Mouse (Mus musculus): Measurements from ENCODE around the gene Efna2. TPM values are rescaled to one million over a fixed set of nuclear protein-coding genes. Genes with fewer than 3 reads are reported as not detected.

Gene Efna2
- polyA plus RNA-seq, 1 experiment: 0.10 TPM

DNA sequence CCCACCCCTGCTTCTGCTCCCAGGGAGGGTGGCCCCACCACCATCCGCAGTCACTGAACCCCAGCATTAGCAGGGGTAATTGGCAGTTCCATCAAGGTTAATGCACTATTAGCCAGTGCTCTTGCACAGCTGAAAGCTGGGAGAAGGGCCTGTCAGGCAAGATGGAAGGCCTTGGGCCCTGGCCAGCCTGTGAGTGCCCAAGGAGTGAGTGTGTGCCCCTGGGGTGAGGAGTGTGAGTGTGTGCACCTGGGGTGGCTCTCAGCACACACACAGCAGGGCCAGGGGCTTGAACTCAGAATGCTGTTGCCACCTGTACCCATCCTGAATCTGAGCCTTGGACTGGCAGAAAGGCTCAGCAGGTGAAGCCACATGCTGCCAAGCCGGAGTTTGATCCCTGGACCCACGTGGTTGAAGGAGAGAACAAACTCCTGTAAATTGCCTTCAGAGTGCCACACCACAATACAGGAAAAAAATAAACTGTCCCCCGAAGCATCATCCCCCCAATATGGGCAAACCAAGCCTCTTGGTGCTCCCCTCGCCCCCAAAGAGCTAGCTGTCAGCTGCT is 2.9 kb upstream of the Efna2 start:
- TF ChIP-seq GATA1 (IDR thresholded peaks at IDR 0.05; ENCODE audit: low read length) (no peak), TAL1 (IDR thresholded peaks at IDR 0.05; ENCODE audit: low read length) (no peak)
- no peak overlapping the region for H3K4me3 ChIP-seq (replicated peaks)
- peaks cover 41% of the 10 kb centered on the region for H3K27me3 ChIP-seq (ENCODE audit: control insufficient read depth)
- peaks cover 46% of the 10 kb centered on the region for H3K4me1 ChIP-seq (ENCODE audit: control insufficient read depth)
- H3K36me3 ChIP-seq (ENCODE audit: control insufficient read depth): peaks cover 21% of the 10 kb centered on the region
- H3K9me3 ChIP-seq (ENCODE audit: control insufficient read depth, low read length): peaks cover 10% of the 10 kb centered on the region

DNA sequence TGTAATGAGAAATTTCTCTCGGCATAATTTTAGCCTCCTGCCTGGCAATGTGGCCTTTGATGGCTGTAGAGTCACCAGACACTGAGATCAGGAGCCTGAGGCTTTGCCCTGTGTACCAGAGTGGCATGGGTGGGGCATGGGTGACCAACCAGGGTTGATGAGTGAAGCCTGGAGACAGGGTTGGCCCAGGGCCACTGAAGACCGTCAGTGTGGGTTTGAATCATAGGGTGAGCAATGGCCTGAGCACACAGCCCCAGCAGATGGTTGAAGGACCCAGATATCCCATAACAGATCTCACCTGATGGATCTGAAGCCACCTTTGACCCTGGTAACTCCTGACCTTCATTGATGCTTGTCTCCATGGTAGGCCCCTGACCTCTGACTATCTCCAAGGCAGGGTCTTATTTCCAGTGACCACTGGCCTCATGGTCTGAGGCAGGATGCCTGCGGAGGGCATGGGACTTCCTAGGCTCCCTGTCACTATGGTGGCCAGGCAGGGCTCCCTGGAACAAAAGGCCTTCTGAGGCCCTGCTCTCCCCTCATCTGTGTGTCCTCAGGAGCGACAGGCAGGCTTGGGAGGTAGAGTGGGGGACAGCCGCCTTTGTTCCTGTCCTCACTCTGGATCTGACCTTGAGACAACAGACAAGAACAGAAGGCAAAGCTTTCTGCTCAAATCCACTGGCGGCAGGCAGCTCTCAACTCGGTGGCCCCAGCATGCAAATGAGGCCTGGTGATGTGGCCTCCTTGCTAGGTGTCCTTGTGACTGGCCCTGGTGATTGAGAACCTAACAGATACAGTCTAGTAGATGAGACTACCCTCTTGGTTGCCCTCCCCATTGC is 1.6 kb upstream of the Efna2 start:
- peaks cover 9% of the 10 kb centered on the region for H3K36me3 ChIP-seq (ENCODE audit: control insufficient read depth)
- peaks cover 33% of the 10 kb centered on the region for H3K4me1 ChIP-seq (ENCODE audit: control insufficient read depth)
- no peaks in the 10 kb centered on the region for H3K9me3 ChIP-seq (ENCODE audit: control insufficient read depth, low read length)
- no peak for TF ChIP-seq GATA1 (IDR thresholded peaks at IDR 0.05; ENCODE audit: low read length)
- TF ChIP-seq TAL1 (IDR thresholded peaks at IDR 0.05; ENCODE audit: low read length): no peak
- peaks cover 54% of the 10 kb centered on the region for H3K27me3 ChIP-seq (ENCODE audit: control insufficient read depth)
- H3K4me3 ChIP-seq (replicated peaks): no peak overlapping the region

DNA sequence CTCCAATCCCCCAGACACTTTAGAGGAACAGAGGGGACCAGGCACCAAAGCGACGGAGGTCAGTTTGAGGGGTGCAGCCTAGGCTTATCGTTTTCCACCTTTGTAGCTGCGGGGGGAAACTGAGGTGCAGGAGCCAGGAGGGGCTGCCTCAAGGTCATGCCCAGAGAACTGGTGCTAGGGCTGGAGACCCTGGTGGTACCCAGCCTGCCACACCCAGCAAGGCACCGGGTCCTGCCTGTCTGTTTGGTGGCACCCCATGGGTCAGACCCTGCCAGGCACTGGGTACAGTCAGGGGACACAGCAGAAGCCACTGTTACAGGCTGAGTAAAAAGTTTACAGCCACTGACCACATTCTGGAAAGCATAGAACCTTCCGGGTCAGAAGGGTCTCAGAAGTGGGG is 1.0 kb downstream of the Efna2 start:
- peaks cover 11% of the 10 kb centered on the region for H3K4me1 ChIP-seq (ENCODE audit: control insufficient read depth)
- TF ChIP-seq GATA1 (IDR thresholded peaks at IDR 0.05; ENCODE audit: low read length) (no peak), TAL1 (IDR thresholded peaks at IDR 0.05; ENCODE audit: low read length) (no peak)
- peaks cover 68% of the 10 kb centered on the region for H3K27me3 ChIP-seq (ENCODE audit: control insufficient read depth)
- H3K4me3 ChIP-seq (replicated peaks): no peak overlapping the region
- no peaks in the 10 kb centered on the region for H3K9me3 ChIP-seq (ENCODE audit: control insufficient read depth, low read length)
- H3K36me3 ChIP-seq (ENCODE audit: control insufficient read depth): no peaks in the 10 kb centered on the region; the same call in 1 of the 2 replicates

DNA sequence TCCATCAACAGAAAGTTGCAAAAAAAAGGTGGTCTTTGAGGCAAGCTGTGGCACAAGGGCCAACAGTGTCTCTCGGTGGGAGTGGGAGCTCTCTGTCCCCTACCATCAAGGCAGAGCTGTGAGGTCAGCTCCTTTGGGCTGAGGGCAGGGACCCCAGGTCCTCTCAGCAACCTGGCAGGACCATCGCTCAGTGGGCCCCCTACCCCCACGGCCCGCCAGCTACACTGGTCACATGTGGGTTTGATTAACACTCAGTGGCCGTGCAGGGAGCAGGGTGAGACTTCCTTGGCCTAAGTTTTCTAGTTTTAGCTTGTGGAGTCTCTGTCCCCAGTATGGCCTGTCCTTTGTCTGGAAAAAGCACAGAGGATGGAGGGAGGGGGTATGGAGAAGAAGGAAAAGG is 1.5 kb downstream of the Efna2 start:
- H3K36me3 ChIP-seq (ENCODE audit: control insufficient read depth): no peaks in the 10 kb centered on the region; the same call in 1 of the 2 replicates
- H3K9me3 ChIP-seq (ENCODE audit: control insufficient read depth, low read length): no peaks in the 10 kb centered on the region
- peaks cover 73% of the 10 kb centered on the region for H3K27me3 ChIP-seq (ENCODE audit: control insufficient read depth)

DNA sequence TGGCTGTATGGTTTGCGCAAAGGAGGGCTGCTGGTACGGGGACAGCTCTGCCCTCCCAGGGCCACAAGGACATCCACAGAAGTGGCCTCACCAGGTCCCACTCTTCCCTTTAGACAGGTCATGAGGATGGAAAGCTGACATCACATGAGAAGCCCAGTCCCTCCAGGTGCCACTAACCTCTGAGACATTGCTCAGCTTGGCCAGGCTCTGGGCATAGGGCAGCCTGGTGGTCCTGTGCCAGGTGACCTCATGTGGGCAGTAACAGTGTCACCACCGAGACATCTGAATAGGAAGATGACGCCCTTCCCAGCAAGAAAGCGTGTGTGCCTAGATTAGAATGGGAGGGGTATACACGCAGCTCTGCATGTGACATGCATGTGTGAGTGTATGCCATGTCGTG is 3.3 kb downstream of the Efna2 start:
- TF ChIP-seq TAL1 (IDR thresholded peaks at IDR 0.05; ENCODE audit: low read length) (no peak), GATA1 (IDR thresholded peaks at IDR 0.05; ENCODE audit: low read length) (no peak)
- Histone ChIP-seq H3K4me1 (ENCODE audit: control insufficient read depth) (peaks cover 8% of the 10 kb centered on the region), H3K27me3 (ENCODE audit: control insufficient read depth) (peaks cover 88% of the 10 kb centered on the region), H3K36me3 (ENCODE audit: control insufficient read depth) (no peaks in the 10 kb centered on the region), H3K9me3 (ENCODE audit: control insufficient read depth, low read length) (no peaks in the 10 kb centered on the region), H3K4me3 (replicated peaks) (no peak overlapping the region)

More for the DNA sequence above, 1.5 kb downstream of the Efna2 start:
- no peak for TF ChIP-seq GATA1 (IDR thresholded peaks at IDR 0.05; ENCODE audit: low read length)
- no peak for TF ChIP-seq TAL1 (IDR thresholded peaks at IDR 0.05; ENCODE audit: low read length)
- H3K4me3 ChIP-seq (replicated peaks): no peak overlapping the region
- H3K4me1 ChIP-seq (ENCODE audit: control insufficient read depth): peaks cover 8% of the 10 kb centered on the region

DNA sequence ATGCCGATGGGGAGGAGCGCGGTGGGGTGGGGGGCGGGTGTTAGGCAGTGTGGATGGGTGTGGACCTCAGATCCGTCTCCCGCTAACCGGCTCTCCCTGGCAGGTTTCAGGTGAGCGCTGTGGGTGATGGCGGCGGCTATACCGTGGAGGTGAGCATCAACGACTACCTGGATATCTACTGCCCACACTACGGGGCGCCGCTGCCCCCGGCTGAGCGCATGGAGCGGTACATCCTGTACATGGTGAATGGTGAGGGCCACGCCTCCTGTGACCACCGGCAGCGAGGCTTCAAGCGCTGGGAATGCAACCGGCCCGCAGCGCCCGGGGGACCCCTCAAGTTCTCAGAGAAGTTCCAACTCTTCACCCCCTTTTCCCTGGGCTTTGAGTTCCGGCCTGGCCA is 7.4 kb downstream of the Efna2 start:
- no peaks in the 10 kb centered on the region for H3K36me3 ChIP-seq (ENCODE audit: control insufficient read depth)
- no peak for TF ChIP-seq GATA1 (IDR thresholded peaks at IDR 0.05; ENCODE audit: low read length)
- no peak for TF ChIP-seq TAL1 (IDR thresholded peaks at IDR 0.05; ENCODE audit: low read length)
- peaks cover 4% of the 10 kb centered on the region for H3K4me1 ChIP-seq (ENCODE audit: control insufficient read depth)
- H3K9me3 ChIP-seq (ENCODE audit: control insufficient read depth, low read length): peaks cover 5% of the 10 kb centered on the region; the same call in 1 of the 2 replicates
- peaks cover 88% of the 10 kb centered on the region for H3K27me3 ChIP-seq (ENCODE audit: control insufficient read depth)
- no peak overlapping the region for H3K4me3 ChIP-seq (replicated peaks)

DNA sequence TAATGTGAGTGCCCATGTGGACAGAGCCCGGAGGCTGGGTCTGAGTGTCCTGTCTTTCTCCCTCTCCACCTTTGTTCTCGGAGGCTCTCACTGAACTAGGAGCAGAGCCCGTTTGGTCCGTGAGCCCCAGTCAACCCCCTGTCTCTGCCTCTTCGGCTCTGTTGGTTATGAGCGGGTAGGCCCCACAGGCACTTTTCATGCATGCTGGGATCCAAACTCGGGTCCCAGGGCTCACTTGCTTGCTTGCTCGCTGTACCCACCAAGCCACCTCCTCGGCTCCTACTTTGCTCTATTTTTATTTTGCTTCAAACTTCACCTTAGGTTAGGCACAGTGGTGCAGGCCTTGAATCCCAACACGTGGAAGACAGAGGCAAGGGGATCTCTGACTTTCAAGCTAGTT is 8.5 kb downstream of the Efna2 start:
- TF ChIP-seq GATA1 (IDR thresholded peaks at IDR 0.05; ENCODE audit: low read length) (no peak), TAL1 (IDR thresholded peaks at IDR 0.05; ENCODE audit: low read length) (no peak)
- peaks cover 88% of the 10 kb centered on the region for H3K27me3 ChIP-seq (ENCODE audit: control insufficient read depth)
- H3K36me3 ChIP-seq (ENCODE audit: control insufficient read depth): no peaks in the 10 kb centered on the region
- H3K9me3 ChIP-seq (ENCODE audit: control insufficient read depth, low read length): peaks cover 5% of the 10 kb centered on the region; the same call in 1 of the 2 replicates
- peaks cover 4% of the 10 kb centered on the region for H3K4me1 ChIP-seq (ENCODE audit: control insufficient read depth)
- H3K4me3 ChIP-seq (replicated peaks): no peak overlapping the region

DNA sequence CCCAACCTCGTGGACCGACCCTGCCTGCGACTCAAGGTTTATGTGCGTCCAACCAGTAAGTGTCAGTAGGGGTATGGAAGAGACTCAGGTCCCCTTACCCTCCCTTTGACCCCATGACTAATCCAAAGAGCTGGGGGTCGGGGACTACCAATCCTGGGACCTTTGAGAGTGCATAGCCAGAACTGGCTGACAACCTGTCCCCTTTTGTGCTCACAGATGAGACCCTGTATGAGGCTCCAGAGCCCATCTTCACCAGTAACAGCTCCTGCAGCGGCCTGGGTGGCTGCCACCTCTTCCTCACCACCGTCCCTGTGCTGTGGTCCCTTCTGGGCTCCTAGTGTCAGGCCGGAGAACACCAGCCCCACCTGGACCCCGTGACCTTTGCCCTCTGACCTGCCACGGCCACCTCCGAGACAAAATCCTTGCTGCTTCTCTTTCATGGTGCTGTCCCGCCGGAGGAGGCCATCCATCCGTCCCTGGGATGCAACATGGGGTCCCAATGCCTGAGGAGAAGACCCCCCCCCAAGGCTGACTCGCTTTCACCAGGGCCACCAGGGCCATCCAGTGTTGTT is 9.3 kb downstream of the Efna2 start:
- no peak overlapping the region for H3K4me3 ChIP-seq (replicated peaks)
- H3K27me3 ChIP-seq (ENCODE audit: control insufficient read depth): peaks cover 91% of the 10 kb centered on the region
- H3K36me3 ChIP-seq (ENCODE audit: control insufficient read depth): no peaks in the 10 kb centered on the region
- no peak for TF ChIP-seq GATA1 (IDR thresholded peaks at IDR 0.05; ENCODE audit: low read length)
- no peak for TF ChIP-seq TAL1 (IDR thresholded peaks at IDR 0.05; ENCODE audit: low read length)
- H3K4me1 ChIP-seq (ENCODE audit: control insufficient read depth): peaks cover 5% of the 10 kb centered on the region
- peaks cover 5% of the 10 kb centered on the region; the same call in 1 of the 2 replicates for H3K9me3 ChIP-seq (ENCODE audit: control insufficient read depth, low read length)

DNA sequence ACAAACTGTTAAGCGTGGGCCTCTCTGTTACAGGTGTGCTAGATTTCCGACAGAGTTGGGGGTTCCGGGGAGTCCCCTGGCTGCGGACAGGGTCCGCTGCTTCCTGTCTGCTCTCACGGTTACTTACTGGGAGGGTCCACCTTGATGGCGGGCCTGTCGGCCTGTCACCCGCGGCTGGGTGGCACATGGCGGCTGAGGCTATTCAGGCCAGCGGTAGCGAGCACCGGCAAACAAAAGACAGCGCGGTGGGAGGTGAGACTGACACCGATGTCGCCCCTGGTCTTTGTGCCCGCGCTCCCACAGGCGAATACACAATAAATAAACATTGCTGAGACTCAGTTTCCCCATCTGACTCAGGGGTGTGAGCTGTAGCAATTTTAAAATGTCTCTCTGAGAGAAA is 10.7 kb downstream of the Efna2 start:
- H3K27me3 ChIP-seq (ENCODE audit: control insufficient read depth): peaks cover 85% of the 10 kb centered on the region
- peaks cover 5% of the 10 kb centered on the region; the same call in 1 of the 2 replicates for H3K9me3 ChIP-seq (ENCODE audit: control insufficient read depth, low read length)
- TF ChIP-seq TAL1 (IDR thresholded peaks at IDR 0.05; ENCODE audit: low read length): no peak
- no peak for TF ChIP-seq GATA1 (IDR thresholded peaks at IDR 0.05; ENCODE audit: low read length)
- no peak overlapping the region for H3K4me3 ChIP-seq (replicated peaks)
- H3K36me3 ChIP-seq (ENCODE audit: control insufficient read depth): no peaks in the 10 kb centered on the region
- H3K4me1 ChIP-seq (ENCODE audit: control insufficient read depth): peaks cover 13% of the 10 kb centered on the region
